Mouse (Mus musculus) MEL (cell line): ENCODE data around the gene Akap13. TPM values are rescaled to one million over a fixed set of nuclear protein-coding genes. Genes with fewer than 3 reads are reported as not detected.

Experiments
- DNase-seq: peaks from one replicate; pipeline ENCODE4 v3.0.0; 2011; ENCODE audit warnings: low read depth, low spot score
- H3K27ac ChIP-seq: 2 replicates; pipeline ENCODE4 v1.5.1; 2012; ENCODE audit warnings: low read depth, mild to moderate bottlenecking, control low read depth, low read length, moderate library complexity; ENCODE audit not compliant: control insufficient read depth
- H3K27me3 ChIP-seq, 2 experiments: fragments of 150-350 bp in 1 of 2; sonication (generic) in 1 of 2; 2 replicates each; pipeline ENCODE4 v1.6.1; 2012; ENCODE audit warnings: low read length in 2 of 2, mild to moderate bottlenecking in 2 of 2, improper control_type of control experiment in 1 of 2, moderate library complexity in 1 of 2; ENCODE audit not compliant: insufficient read depth in 2 of 2, control insufficient read depth in 1 of 2
- H3K36me3 ChIP-seq, 2 experiments: 2 replicates each; pipeline ENCODE4 v1.6.1; 2012 to 2014; ENCODE audit warnings: low read length in 2 of 2, improper control_type of control experiment in 1 of 2, inconsistent platforms in 1 of 2, mild to moderate bottlenecking in 1 of 2; ENCODE audit not compliant: insufficient read depth in 2 of 2, control insufficient read depth in 1 of 2
- H3K4me1 ChIP-seq, 2 experiments: fragments of 150-350 bp in 1 of 2; sonication (generic) in 1 of 2; 2 replicates each; pipeline ENCODE4 v1.6.1; 2012; ENCODE audit warnings: low read length in 2 of 2, improper control_type of control experiment in 1 of 2, mild to moderate bottlenecking in 1 of 2; ENCODE audit not compliant: insufficient read depth in 2 of 2, control insufficient read depth in 1 of 2
- H3K4me3 ChIP-seq, 2 experiments: fragments of 150-350 bp in 1 of 2; sonication (generic) in 1 of 2; 2 replicates each; pipeline ENCODE4 v1.5.1; 2012; ENCODE audit warnings: low read depth in 2 of 2, low read length in 2 of 2, mild to moderate bottlenecking in 2 of 2, moderate library complexity in 2 of 2, control low read depth in 1 of 2, improper control_type of control experiment in 1 of 2; ENCODE audit not compliant: control insufficient read depth in 1 of 2, insufficient read depth in 1 of 2
- H3K79me2 ChIP-seq: 2 replicates; pipeline ENCODE4 v1.6.1; 2012; ENCODE audit warnings: mild to moderate bottlenecking, low read length, moderate library complexity; ENCODE audit not compliant: control insufficient read depth, poor library complexity, insufficient read depth
- H3K9ac ChIP-seq: 2 replicates; pipeline ENCODE4 v1.6.1; 2012; ENCODE audit warnings: low read depth, mild to moderate bottlenecking, control low read depth, low read length, moderate library complexity; ENCODE audit not compliant: control insufficient read depth, poor library complexity, severe bottlenecking
- H3K9me3 ChIP-seq: fragments of 150-350 bp; sonication (generic); replicated peaks from 2 replicates; pipeline ENCODE4 v1.6.1; 2012; ENCODE audit warnings: mild to moderate bottlenecking, low read length, improper control_type of control experiment, moderate library complexity; ENCODE audit not compliant: insufficient read depth
- BHLHE40 ChIP-seq: IDR thresholded peaks from 2 replicates; pipeline ENCODE4 v1.6.1; 2012; ENCODE audit warnings: low read depth, mild to moderate bottlenecking, inconsistent platforms, low read length, improper control_type of control experiment, borderline replicate concordance
- CTCF ChIP-seq, 3 experiments: IDR thresholded peaks in 2 of 3; conservative IDR thresholded peaks in 1 of 3; 2 replicates each; pipeline ENCODE4 v1.5.1; 2011 to 2012; ENCODE audit warnings: low read length in 3 of 3, low read depth in 2 of 3, mild to moderate bottlenecking in 2 of 3, improper control_type of control experiment in 1 of 3, inconsistent platforms in 1 of 3, mixed read lengths in 1 of 3, moderate library complexity in 1 of 3; ENCODE audit not compliant: control insufficient read depth in 1 of 3, insufficient read depth in 1 of 3, poor library complexity in 1 of 3, severe bottlenecking in 1 of 3
- EP300 ChIP-seq, 2 experiments: IDR thresholded peaks; 2 replicates each; pipeline ENCODE4 v1.6.1; 2011; ENCODE audit warnings: improper control_type of control experiment in 2 of 2, low read length in 2 of 2, low read depth in 1 of 2, mild to moderate bottlenecking in 1 of 2
- GABPA ChIP-seq: IDR thresholded peaks from 2 replicates; pipeline ENCODE4 v1.6.1; 2012; ENCODE audit warnings: low read depth, mild to moderate bottlenecking, inconsistent platforms, low read length, improper control_type of control experiment, moderate library complexity
- GATA1 ChIP-seq: IDR thresholded peaks from 2 replicates; pipeline ENCODE4 v1.6.1; 2011; ENCODE audit warnings: low read depth, low read length, improper control_type of control experiment
- HCFC1 ChIP-seq: IDR thresholded peaks from 2 replicates; pipeline ENCODE4 v1.6.1; 2012; ENCODE audit warnings: low read depth, mild to moderate bottlenecking, inconsistent platforms, low read length, improper control_type of control experiment, moderate library complexity
- MYC ChIP-seq: IDR thresholded peaks from 2 replicates; pipeline ENCODE4 v1.6.1; 2011; ENCODE audit warnings: low read depth, mild to moderate bottlenecking, low read length, improper control_type of control experiment, moderate library complexity
- NELFE ChIP-seq: IDR thresholded peaks from 2 replicates; pipeline ENCODE4 v1.6.1; 2011; ENCODE audit warnings: low read depth, low read length, improper control_type of control experiment
- POLR2AphosphoS2 ChIP-seq: IDR thresholded peaks from 2 replicates; pipeline ENCODE4 v1.6.1; 2011; ENCODE audit warnings: low read length, improper control_type of control experiment
- RCOR1 ChIP-seq: IDR thresholded peaks from 2 replicates; pipeline ENCODE4 v1.6.1; 2012; ENCODE audit warnings: low read depth, mild to moderate bottlenecking, inconsistent platforms, low read length, improper control_type of control experiment
- SMC3 ChIP-seq: IDR thresholded peaks from 2 replicates; pipeline ENCODE4 v1.6.1; 2011; ENCODE audit warnings: low read depth, low read length, improper control_type of control experiment
- TBP ChIP-seq: IDR thresholded peaks from 2 replicates; pipeline ENCODE4 v1.8.0; 2011; ENCODE audit warnings: low read depth, low read length, improper control_type of control experiment
- USF1 ChIP-seq: IDR thresholded peaks from 2 replicates; pipeline ENCODE4 v1.6.1; 2014; ENCODE audit warnings: low read depth, mild to moderate bottlenecking, inconsistent platforms, low read length, improper control_type of control experiment, moderate library complexity
- ZC3H11A ChIP-seq: IDR thresholded peaks from 2 replicates; pipeline ENCODE4 v1.6.1; 2012; ENCODE audit warnings: low read depth, mild to moderate bottlenecking, inconsistent platforms, low read length, improper control_type of control experiment
- ZNF384 ChIP-seq: IDR thresholded peaks from 2 replicates; pipeline ENCODE4 v1.6.1; 2012; ENCODE audit warnings: low read depth, mild to moderate bottlenecking, inconsistent platforms, low read length, improper control_type of control experiment
- polyA plus RNA-seq, 2 experiments: library from polyadenylated mRNA; stranded (reverse) in 1 of 2; unstranded in 1 of 2; fragments of >175 nt in 1 of 2; fragments of >200 nt in 1 of 2; gene quantifications; 2 replicates each; pipeline versions ENCODE4 v1.2.1 to v1.2.4; 2012; ENCODE audit warnings: low replicate concordance in 2 of 2, low read depth in 1 of 2; ENCODE audit not compliant: insufficient read length in 2 of 2, insufficient read depth in 1 of 2, missing spikeins in 1 of 2
- total RNA-seq: library from RNA; depleted of rRNA; stranded (reverse); fragments of 300-350 nt; gene quantifications from 2 replicates; pipeline ENCODE4 v1.2.3, GENCODE M21; 2012

Akap13 gene
- total and polyA plus RNA-seq, 3 experiments, result 4.1 to 4.5 TPM; not detected in 1

- TF ChIP-seq POLR2AphosphoS2, result no peak
- TF ChIP-seq HCFC1, result no peak
- no peak for TF ChIP-seq ZC3H11A
- TF ChIP-seq NELFE, result no peak
- no peak for TF ChIP-seq MYC
Measured at GRCm38 (mm10) chr7:75607248-75607647, 151.9 kb downstream of the Akap13 start (continued).

DNA sequence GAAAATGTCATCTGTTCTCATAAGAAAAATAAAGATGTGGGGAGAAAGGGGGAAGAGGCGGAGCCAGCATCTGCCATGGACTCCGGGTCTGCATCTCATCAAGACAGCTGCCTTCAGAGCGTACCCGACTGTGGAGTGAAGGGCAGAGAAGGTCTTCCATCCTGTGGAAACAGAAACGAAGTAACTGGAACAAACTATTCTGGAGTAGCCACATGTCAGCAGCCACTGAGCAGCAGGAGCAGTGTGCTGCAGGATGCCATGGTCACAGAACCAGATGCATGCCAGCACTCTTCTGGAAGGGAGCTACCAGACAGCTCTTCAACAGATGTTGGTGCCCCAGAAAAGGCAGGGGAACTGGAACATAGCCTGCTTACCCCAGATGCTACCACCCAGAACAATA is 153.4 kb downstream of the Akap13 start:
- no peak overlapping the region for H3K9ac ChIP-seq
- no peaks in the 10 kb centered on the region for H3K79me2 ChIP-seq
- H3K27me3 ChIP-seq, result no peaks in the 10 kb centered on the region
- no peak overlapping the region for H3K4me3 ChIP-seq
- peaks cover 11 to 13% of the 10 kb centered on the region in 2 experiments for H3K4me1 ChIP-seq
- no peak overlapping the region for H3K27ac ChIP-seq
- H3K9me3 ChIP-seq, result no peaks in the 10 kb centered on the region
- H3K36me3 ChIP-seq, result peaks cover 0 to 13% of the 10 kb centered on the region in 2 experiments; a peak in 2 of 4 replicates
- DNase-seq, result no peak
- TF ChIP-seq BHLHE40, result no peak
- no peak for TF ChIP-seq ZNF384
- no peak for TF ChIP-seq GATA1
- TF ChIP-seq RCOR1, result no peak
- no peak for TF ChIP-seq TBP
- no peak for TF ChIP-seq USF1
- TF ChIP-seq EP300 (IDR thresholded peaks at IDR 0.05; ENCODE audit: low read depth in 1 of 2, low read length in 2 of 2), result no peak

GRCm38 (mm10) chr7:75609456-75610262 is 154.3 kb downstream of the Akap13 start:
- Histone ChIP-seq H3K9me3 (no peaks in the 10 kb centered on the region), H3K27ac (no peak overlapping the region), H3K79me2 (no peaks in the 10 kb centered on the region), H3K4me3 (no peak overlapping the region), H3K9ac (no peak overlapping the region), H3K27me3 (no peaks in the 10 kb centered on the region), H3K36me3 (peaks cover 0 to 13% of the 10 kb centered on the region in 2 experiments; a peak in 2 of 4 replicates), H3K4me1 (peaks cover 11 to 13% of the 10 kb centered on the region in 2 experiments)
- DNase-seq, result no peak
- TF ChIP-seq GABPA (no peak), CTCF (IDR thresholded peaks at IDR 0.05 in 2 of 3, conservative IDR thresholded peaks at IDR 0.05 in 1 of 3; ENCODE audit: control insufficient read depth in 1 of 3, insufficient read depth in 1 of 3, low read depth in 2 of 3, low read length in 3 of 3, poor library complexity in 1 of 3, severe bottlenecking in 1 of 3) (peak in 2 of 3 experiments; percentile 20 to 27; a peak in 3 of 6 replicates), SMC3 (0 out of 2 replicates have a peak, but pooled peaks have one; percentile 8)
